Mouse (Mus musculus): Measurements from ENCODE around the gene Cox20. TPM values are rescaled to one million over a fixed set of nuclear protein-coding genes. Genes with fewer than 3 reads are reported as not detected.
A peak's percentile ranks its signal among the peaks of the same experiment; 100 is the strongest.
"Not testable (repeated sequence)": the region's sequence is repeated elsewhere in the genome, so short reads cannot be mapped to it uniquely, and the experiment has no call there.

Gene Cox20
- polyA plus RNA-seq (2015; fragmentation: Nextera tagmentation; extraction: Ambion mirVana): 113 and 141 TPM in 2 replicates

DNA sequence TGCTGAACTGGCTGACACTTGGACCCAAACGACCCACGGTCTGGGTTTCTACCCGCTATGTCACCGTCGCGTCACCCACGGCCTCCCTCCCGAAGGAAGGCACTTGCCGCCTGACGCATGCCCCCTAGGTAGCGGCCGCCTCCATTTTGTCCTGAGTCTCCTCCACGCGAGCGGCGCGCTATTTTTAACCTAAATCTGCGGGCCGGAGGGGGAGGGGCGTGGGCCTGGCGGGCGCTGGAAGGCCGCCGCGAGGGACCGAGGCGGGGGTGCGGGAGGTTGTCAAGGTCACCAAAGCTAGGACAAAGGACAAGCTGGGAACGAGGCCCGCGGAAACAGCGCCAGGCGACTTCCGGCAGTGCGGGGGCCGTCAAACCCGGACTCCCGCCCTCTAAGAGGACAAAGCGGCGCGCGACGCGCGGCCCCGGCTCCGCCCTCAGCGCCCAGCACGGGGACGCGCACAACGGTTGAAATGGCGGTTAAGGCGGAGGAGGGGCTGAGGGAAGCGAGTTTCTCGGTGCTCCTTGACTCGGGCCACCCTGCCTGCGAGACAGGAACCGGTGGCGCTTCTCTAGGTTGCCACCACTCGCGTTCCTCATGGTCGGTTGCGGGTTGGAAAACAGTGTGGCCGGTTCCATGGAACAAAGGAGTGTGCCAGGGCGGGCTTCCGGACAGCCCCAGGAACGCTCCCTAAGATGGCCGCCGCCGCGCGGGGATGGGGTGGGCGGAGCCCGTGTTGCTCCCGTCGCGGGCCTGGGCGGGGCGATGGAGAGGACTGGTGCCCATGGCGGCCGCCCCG lies at the start of gene Cox20:
Gene Cox20 (plus strand): TSS at position 742 of the 796 bp plus-strand sequence.
- peak; percentile 95 for ATAC-seq (ENCODE audit: low read depth)
- H3K9ac ChIP-seq (ENCODE audit: low read length): peak within 1 kb of the TSS; percentile 86
- WGBS: under 1% methylated on average over 82 of the region's 83 CpGs
- peak within 1 kb of the TSS; percentile 67 for H3K4me3 ChIP-seq (ENCODE audit: low read length)
- peaks cover 20% of the 10 kb centered on the region for H3K4me1 ChIP-seq (replicated peaks; ENCODE audit: control insufficient read depth, insufficient read depth, low read length)
- H3K4me2 ChIP-seq (ENCODE audit: low read depth, low read length): peak within 1 kb of the TSS; percentile 67
- H3K27ac ChIP-seq (ENCODE audit: low read length): peak within 1 kb of the TSS; percentile 99
- no peaks in the 10 kb centered on the region for H3K9me3 ChIP-seq (ENCODE audit: control insufficient read depth, low read length)
- H3K27me3 ChIP-seq (ENCODE audit: control insufficient read depth, insufficient read depth, low read depth, low read length): no peaks in the 10 kb centered on the region
- peaks cover 22% of the 10 kb centered on the region for H3K36me3 ChIP-seq (ENCODE audit: control insufficient read depth, insufficient read depth, low read length)

DNA sequence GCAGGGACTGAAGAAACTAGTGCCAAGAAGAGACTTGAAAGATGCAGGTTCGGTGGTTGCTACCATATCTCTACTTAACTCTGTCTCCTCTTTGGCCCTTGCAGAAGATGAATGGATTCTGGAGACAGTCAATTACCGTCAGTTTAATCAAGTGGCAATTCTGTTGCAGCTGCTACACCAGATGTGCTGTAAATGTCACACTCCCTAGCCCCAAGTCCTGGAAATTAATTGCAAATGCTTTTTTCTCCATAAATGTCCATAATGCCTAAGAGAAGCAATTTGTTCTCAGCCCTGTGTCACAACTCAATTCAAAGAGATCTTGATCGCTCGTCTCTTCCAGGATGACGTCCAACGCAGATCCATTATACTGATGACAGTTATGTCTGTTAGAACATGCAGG lies 48.3 kb upstream of the Cox20 start:
- Histone ChIP-seq H3K9ac (ENCODE audit: low read length) (no peak overlapping the region), H3K4me3 (ENCODE audit: low read length) (no peak overlapping the region), H3K4me1 (replicated peaks; ENCODE audit: control insufficient read depth, insufficient read depth, low read length) (peaks cover 2% of the 10 kb centered on the region; the same call in 1 of the 2 replicates), H3K27me3 (ENCODE audit: control insufficient read depth, insufficient read depth, low read depth, low read length) (no peaks in the 10 kb centered on the region), H3K36me3 (ENCODE audit: control insufficient read depth, insufficient read depth, low read length) (no peaks in the 10 kb centered on the region), H3K4me2 (ENCODE audit: low read depth, low read length) (no peak overlapping the region), H3K9me3 (ENCODE audit: control insufficient read depth, low read length) (no peaks in the 10 kb centered on the region), H3K27ac (ENCODE audit: low read length) (no peak overlapping the region)
- WGBS: 54% methylated on average over 6 of the region's 6 CpGs
- no peak for ATAC-seq (ENCODE audit: low read depth)

DNA sequence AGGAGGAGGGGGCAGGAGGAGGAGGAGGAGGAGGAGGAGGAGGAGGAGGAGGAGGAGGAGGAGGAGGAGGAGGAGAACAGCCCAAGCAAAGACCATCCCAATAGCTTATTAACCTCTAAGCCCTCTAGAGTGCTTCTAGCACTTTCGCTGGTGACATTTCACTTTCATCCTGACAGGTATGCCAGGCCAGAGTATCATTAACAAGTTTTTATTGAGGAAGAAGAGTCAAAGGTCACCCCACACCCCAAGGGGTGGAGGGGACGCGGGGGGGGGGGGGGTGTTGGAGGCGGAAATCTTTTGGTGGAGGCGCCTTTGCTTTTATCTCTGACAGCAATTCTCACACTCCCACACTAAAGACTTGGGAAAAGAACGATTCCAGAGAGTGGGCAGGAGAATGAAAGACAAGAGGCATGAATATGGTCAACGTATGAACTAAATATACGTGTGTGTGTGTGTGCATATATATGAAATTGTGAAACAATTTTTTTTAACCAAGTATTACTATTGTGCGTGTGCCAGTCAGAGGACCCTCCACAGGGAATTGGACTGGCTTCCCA lies 43.7 kb upstream of the Cox20 start:
- ATAC-seq (ENCODE audit: low read depth): no peak
- peaks cover 6% of the 10 kb centered on the region; the same call in 1 of the 2 replicates for H3K4me1 ChIP-seq (replicated peaks; ENCODE audit: control insufficient read depth, insufficient read depth, low read length)
- peak overlapping the region; percentile 74 for H3K4me2 ChIP-seq (ENCODE audit: low read depth, low read length)
- H3K9ac ChIP-seq (ENCODE audit: low read length): no peak overlapping the region
- no peaks in the 10 kb centered on the region; the same call in 1 of the 2 replicates for H3K27me3 ChIP-seq (ENCODE audit: control insufficient read depth, insufficient read depth, low read depth, low read length)
- H3K9me3 ChIP-seq (ENCODE audit: control insufficient read depth, low read length): no peaks in the 10 kb centered on the region
- 30% methylated on average over 9 of the region's 9 CpGs for WGBS
- peak overlapping the region; percentile 61 for H3K4me3 ChIP-seq (ENCODE audit: low read length)
- H3K27ac ChIP-seq (ENCODE audit: low read length): no peak overlapping the region
- no peaks in the 10 kb centered on the region for H3K36me3 ChIP-seq (ENCODE audit: control insufficient read depth, insufficient read depth, low read length)

DNA sequence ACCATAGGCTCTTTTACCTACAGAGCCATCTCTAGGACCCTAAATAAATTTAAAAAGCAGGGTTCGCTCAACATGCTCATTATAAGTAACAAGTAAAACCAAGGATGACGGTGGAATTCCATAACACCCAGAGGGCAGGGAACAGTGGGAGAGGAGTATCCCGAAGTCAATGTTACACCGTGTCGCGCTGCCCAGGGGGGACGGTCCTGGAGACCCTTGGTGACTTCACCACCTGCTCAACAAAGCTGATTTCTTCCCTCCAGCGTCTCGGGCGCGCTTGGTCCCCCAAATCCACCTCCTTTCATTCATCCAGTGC lies 43.2 kb upstream of the Cox20 start:
- Histone ChIP-seq H3K4me3 (ENCODE audit: low read length) (peak overlapping the region; percentile 61), H3K9ac (ENCODE audit: low read length) (peak overlapping the region; percentile 84), H3K27ac (ENCODE audit: low read length) (no peak overlapping the region), H3K4me2 (ENCODE audit: low read depth, low read length) (peak overlapping the region; percentile 74), H3K4me1 (replicated peaks; ENCODE audit: control insufficient read depth, insufficient read depth, low read length) (peaks cover 6% of the 10 kb centered on the region; the same call in 1 of the 2 replicates), H3K36me3 (ENCODE audit: control insufficient read depth, insufficient read depth, low read length) (no peaks in the 10 kb centered on the region), H3K9me3 (ENCODE audit: control insufficient read depth, low read length) (no peaks in the 10 kb centered on the region), H3K27me3 (ENCODE audit: control insufficient read depth, insufficient read depth, low read depth, low read length) (no peaks in the 10 kb centered on the region; the same call in 1 of the 2 replicates)
- ATAC-seq (ENCODE audit: low read depth): peak; percentile 56
- 7% methylated on average over 11 of the region's 11 CpGs for WGBS

DNA sequence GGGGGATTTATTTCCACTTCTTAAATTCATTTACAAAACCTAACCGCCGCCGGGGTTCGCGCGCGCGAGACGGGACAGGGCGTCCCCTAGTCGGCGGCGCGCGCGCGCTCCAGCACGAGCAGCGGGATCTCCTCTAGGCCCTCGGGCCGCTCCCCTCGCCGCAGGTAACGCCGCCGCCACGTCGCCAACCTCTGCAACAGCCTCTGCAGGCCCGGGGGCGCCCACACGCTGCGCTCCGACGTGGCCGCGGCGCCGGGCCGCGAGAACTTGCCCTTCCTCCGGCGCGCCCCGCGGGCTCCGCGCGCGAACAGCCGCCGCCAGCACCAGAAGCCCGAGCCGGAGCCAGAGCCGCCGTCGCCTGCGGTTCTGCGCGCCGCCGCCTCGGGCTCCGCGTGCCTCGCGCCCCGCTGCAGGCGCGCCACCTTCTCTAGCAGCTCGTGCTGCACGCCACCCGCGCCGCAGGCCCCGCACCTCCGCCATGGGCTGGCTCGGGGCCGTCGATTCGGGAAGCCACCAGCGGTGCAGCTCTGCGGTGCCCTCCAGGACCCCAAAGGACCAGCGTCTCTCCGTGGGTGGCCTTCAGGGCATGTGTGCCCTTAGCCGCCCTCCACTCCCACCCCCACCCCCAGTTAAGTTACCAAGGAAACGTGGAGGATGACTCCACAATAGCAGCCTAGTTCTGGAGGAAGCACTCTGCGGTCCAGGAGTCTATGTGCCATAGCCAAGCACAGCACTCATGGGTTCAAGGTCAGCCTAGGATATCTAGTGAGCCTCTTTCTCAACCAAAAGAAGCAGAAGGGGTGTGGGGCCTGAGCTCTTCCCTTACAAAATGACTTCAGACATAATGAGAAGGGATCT lies 42.6 kb upstream of the Cox20 start:
- H3K27ac ChIP-seq (ENCODE audit: low read length): peak overlapping the region; percentile 46; the same call in 1 of the 2 replicates
- H3K9me3 ChIP-seq (ENCODE audit: control insufficient read depth, low read length): no peaks in the 10 kb centered on the region
- under 1% methylated on average over 62 of the region's 87 CpGs for WGBS

DNA sequence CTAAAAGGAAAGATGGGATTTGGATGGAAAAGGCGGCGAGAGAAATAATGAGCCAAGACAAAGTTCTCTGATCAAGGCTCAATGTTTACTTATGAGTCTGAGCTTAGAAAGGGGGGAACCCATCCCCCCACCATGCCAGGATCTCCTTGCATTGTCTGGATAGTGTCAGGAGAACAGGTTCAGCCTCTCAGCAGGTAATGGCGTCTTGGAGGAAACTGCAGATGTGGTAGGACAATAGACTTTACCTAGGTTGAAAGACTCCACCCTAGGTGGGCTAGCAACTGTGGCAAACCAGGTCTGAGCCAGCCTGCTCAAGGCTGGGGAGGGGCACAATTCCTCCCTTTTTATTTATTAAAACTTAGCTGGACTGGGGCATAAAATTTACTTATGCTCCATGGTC lies 35.6 kb upstream of the Cox20 start:
- H3K4me3 ChIP-seq (ENCODE audit: low read length); H3K27ac ChIP-seq (ENCODE audit: low read length); ATAC-seq (ENCODE audit: low read depth); H3K9me3 ChIP-seq (ENCODE audit: control insufficient read depth, low read length); H3K9ac ChIP-seq (ENCODE audit: low read length); H3K36me3 ChIP-seq (ENCODE audit: control insufficient read depth, insufficient read depth, low read length); H3K4me1 ChIP-seq (replicated peaks; ENCODE audit: control insufficient read depth, insufficient read depth, low read length); H3K4me2 ChIP-seq (ENCODE audit: low read depth, low read length); H3K27me3 ChIP-seq (ENCODE audit: control insufficient read depth, insufficient read depth, low read depth, low read length): not testable (repeated sequence)
- 87% methylated on average over 3 of the region's 3 CpGs for WGBS

More for the DNA sequence above, 42.6 kb upstream of the Cox20 start:
- Histone ChIP-seq H3K4me3 (ENCODE audit: low read length) (peak overlapping the region; percentile 61), H3K4me2 (ENCODE audit: low read depth, low read length) (peak overlapping the region; percentile 74), H3K36me3 (ENCODE audit: control insufficient read depth, insufficient read depth, low read length) (no peaks in the 10 kb centered on the region), H3K27me3 (ENCODE audit: control insufficient read depth, insufficient read depth, low read depth, low read length) (no peaks in the 10 kb centered on the region; the same call in 1 of the 2 replicates), H3K9ac (ENCODE audit: low read length) (peak overlapping the region; percentile 84), H3K4me1 (replicated peaks; ENCODE audit: control insufficient read depth, insufficient read depth, low read length) (peaks cover 6% of the 10 kb centered on the region; the same call in 1 of the 2 replicates)
- peak; percentile 93 for ATAC-seq (ENCODE audit: low read depth)

DNA sequence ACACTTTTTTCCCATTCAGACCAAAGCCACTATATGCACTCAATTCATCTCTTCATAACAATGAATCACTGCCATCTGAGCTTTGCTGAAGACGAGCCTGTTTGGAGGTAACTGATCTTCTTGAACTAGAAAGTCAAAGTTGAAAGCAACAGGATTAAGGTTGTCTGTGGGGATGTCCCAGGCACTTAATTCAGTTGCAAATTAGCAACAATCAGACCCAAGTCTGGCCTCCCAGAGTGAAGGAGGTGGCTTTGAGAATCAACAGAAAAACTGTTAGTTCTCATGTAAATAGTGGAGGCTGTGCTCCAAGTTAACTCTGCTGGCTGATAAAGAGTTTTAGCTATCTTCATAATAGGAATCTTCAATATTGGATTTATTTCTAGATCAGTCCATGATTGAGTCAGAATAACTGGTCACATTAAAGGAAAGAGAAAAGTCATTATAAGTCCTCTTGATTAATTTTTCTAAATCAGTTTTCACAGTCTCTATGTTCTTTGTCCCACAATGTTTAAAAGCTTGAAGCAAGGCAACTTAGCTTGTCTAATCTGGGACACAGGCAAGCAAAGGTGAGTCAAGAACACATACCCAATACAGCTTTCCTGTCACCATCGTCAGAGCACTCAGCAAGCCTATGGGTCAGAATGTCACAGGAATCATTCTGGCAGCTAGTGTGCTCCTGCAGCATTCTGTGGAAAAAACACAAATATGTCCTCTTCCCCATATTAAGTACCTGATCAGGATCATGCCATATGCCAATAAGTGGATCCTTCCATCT lies 34.8 kb upstream of the Cox20 start:
- ATAC-seq (ENCODE audit: low read depth): no peak
- Histone ChIP-seq H3K27me3 (ENCODE audit: control insufficient read depth, insufficient read depth, low read depth, low read length) (no peaks in the 10 kb centered on the region), H3K4me3 (ENCODE audit: low read length) (no peak overlapping the region), H3K9me3 (ENCODE audit: control insufficient read depth, low read length) (no peaks in the 10 kb centered on the region), H3K36me3 (ENCODE audit: control insufficient read depth, insufficient read depth, low read length) (no peaks in the 10 kb centered on the region), H3K4me1 (replicated peaks; ENCODE audit: control insufficient read depth, insufficient read depth, low read length) (no peaks in the 10 kb centered on the region), H3K9ac (ENCODE audit: low read length) (no peak overlapping the region), H3K27ac (ENCODE audit: low read length) (no peak overlapping the region), H3K4me2 (ENCODE audit: low read depth, low read length) (no peak overlapping the region)
- 66% methylated on average over 2 of the region's 2 CpGs for WGBS

DNA sequence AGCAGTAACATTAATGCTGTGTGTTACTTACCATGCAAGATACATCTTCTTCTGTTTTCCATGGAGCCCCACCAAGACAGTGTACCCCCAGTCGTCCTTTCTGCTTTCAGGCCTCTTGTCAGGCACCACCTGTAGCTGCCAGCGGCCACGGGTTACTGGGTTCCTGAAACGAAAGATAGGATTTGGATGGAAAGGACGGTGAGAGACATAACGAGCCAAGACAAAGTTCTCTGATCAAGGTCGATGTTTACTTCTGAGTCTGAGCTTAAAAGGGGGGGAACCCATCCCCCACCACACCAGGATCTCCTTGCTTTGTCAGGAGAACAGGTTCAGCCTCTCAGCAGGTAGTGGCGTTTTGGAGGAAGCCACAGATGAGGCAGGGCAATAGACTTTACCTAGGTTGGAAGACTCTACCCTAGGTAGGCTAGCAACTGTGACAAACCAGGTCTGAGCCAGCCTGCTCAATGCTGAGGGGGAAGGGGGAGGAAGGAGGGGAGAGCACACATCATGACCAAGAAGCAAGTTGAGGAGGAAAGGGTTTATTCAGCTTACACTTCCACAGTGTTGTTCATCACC lies 31.2 kb upstream of the Cox20 start:
- no peak overlapping the region for H3K4me3 ChIP-seq (ENCODE audit: low read length)
- no peaks in the 10 kb centered on the region for H3K4me1 ChIP-seq (replicated peaks; ENCODE audit: control insufficient read depth, insufficient read depth, low read length)
- no peak overlapping the region for H3K27ac ChIP-seq (ENCODE audit: low read length)
- H3K4me2 ChIP-seq (ENCODE audit: low read depth, low read length): no peak overlapping the region
- WGBS: 54% methylated on average over 8 of the region's 8 CpGs
- ATAC-seq (ENCODE audit: low read depth): no peak
- no peaks in the 10 kb centered on the region for H3K36me3 ChIP-seq (ENCODE audit: control insufficient read depth, insufficient read depth, low read length)
- no peaks in the 10 kb centered on the region for H3K27me3 ChIP-seq (ENCODE audit: control insufficient read depth, insufficient read depth, low read depth, low read length)
- no peaks in the 10 kb centered on the region for H3K9me3 ChIP-seq (ENCODE audit: control insufficient read depth, low read length)
- H3K9ac ChIP-seq (ENCODE audit: low read length): no peak overlapping the region

All from lung, embryonic 16.5 days (tissue).